Mouse (Mus musculus): ENCODE results near the gene Hsd17b11. TPM values are rescaled to one million over a fixed set of nuclear protein-coding genes. Genes with fewer than 3 reads are reported as not detected.

Hsd17b11 gene
- total and polyA plus RNA-seq, 2 experiments from 2014 or later = 4.4 to 6.2 TPM

GRCm38 (mm10) chr5:104003955-104004354 lies 17.8 kb downstream of the Hsd17b11 start:
- TF ChIP-seq EP300 (IDR thresholded peaks at IDR 0.05; ENCODE audit: low read depth) (no peak), CTCF (IDR thresholded peaks at IDR 0.05; ENCODE audit: low read depth) (no peak)
- no peaks in the 10 kb centered on the region for H3K9me3 ChIP-seq (replicated peaks; ENCODE audit: control insufficient read depth, low read length)
- H3K4me2 ChIP-seq (ENCODE audit: low read depth, low read length) = no peak overlapping the region
- no peaks in the 10 kb centered on the region for H3K4me1 ChIP-seq (ENCODE audit: control insufficient read depth, insufficient read depth)
- H3K27me3 ChIP-seq (ENCODE audit: control insufficient read depth, insufficient read depth, low read length) = no peaks in the 10 kb centered on the region
- DNase-seq (ENCODE audit: low spot score) (no peak), ATAC-seq (ENCODE audit: insufficient read depth, low read depth) (no peak)
- H3K27ac ChIP-seq (ENCODE audit: low read depth) = no peak overlapping the region
- H3K36me3 ChIP-seq (replicated peaks; ENCODE audit: control insufficient read depth, insufficient read depth, low read length) = peaks cover 55% of the 10 kb centered on the region
- 83% methylated on average over 2 of the region's 2 CpGs for WGBS
- no peak overlapping the region for H3K9ac ChIP-seq (replicated peaks; ENCODE audit: low read depth, low read length)
- H3K4me3 ChIP-seq (ENCODE audit: low read depth, low read length) = no peak overlapping the region

GRCm38 (mm10) chr5:104003256-104003931 lies 18.3 kb downstream of the Hsd17b11 start:
- TF ChIP-seq CTCF (IDR thresholded peaks at IDR 0.05; ENCODE audit: low read depth) = no peak
- TF ChIP-seq EP300 (IDR thresholded peaks at IDR 0.05; ENCODE audit: low read depth) = no peak
- no peak overlapping the region for H3K4me3 ChIP-seq (ENCODE audit: low read depth, low read length)
- H3K9me3 ChIP-seq (replicated peaks; ENCODE audit: control insufficient read depth, low read length) = no peaks in the 10 kb centered on the region
- H3K27ac ChIP-seq (ENCODE audit: low read depth) = no peak overlapping the region
- H3K4me1 ChIP-seq (ENCODE audit: control insufficient read depth, insufficient read depth) = no peaks in the 10 kb centered on the region
- no peak for ATAC-seq (ENCODE audit: insufficient read depth, low read depth)
- peaks cover 50% of the 10 kb centered on the region for H3K36me3 ChIP-seq (replicated peaks; ENCODE audit: control insufficient read depth, insufficient read depth, low read length)
- H3K9ac ChIP-seq (replicated peaks; ENCODE audit: low read depth, low read length) = no peak overlapping the region
- WGBS = 60% methylated on average over 15 of the region's 15 CpGs
- no peak overlapping the region for H3K4me2 ChIP-seq (ENCODE audit: low read depth, low read length)
- H3K27me3 ChIP-seq (ENCODE audit: control insufficient read depth, insufficient read depth, low read length) = no peaks in the 10 kb centered on the region
- no peak for DNase-seq (ENCODE audit: low spot score)

GRCm38 (mm10) chr5:104002549-104003255 lies 19.0 kb downstream of the Hsd17b11 start:
- Histone ChIP-seq H3K9ac (replicated peaks; ENCODE audit: low read depth, low read length) (no peak overlapping the region), H3K4me2 (ENCODE audit: low read depth, low read length) (no peak overlapping the region), H3K4me3 (ENCODE audit: low read depth, low read length) (no peak overlapping the region), H3K27ac (ENCODE audit: low read depth) (no peak overlapping the region), H3K36me3 (replicated peaks; ENCODE audit: control insufficient read depth, insufficient read depth, low read length) (peaks cover 43% of the 10 kb centered on the region), H3K9me3 (replicated peaks; ENCODE audit: control insufficient read depth, low read length) (no peaks in the 10 kb centered on the region), H3K4me1 (ENCODE audit: control insufficient read depth, insufficient read depth) (no peaks in the 10 kb centered on the region), H3K27me3 (ENCODE audit: control insufficient read depth, insufficient read depth, low read length) (no peaks in the 10 kb centered on the region)
- TF ChIP-seq EP300 (IDR thresholded peaks at IDR 0.05; ENCODE audit: low read depth) (no peak), CTCF (IDR thresholded peaks at IDR 0.05; ENCODE audit: low read depth) (no peak)
- ATAC-seq (ENCODE audit: insufficient read depth, low read depth) (no peak), DNase-seq (ENCODE audit: low spot score) (no peak)
- 59% methylated on average over 18 of the region's 18 CpGs for WGBS

GRCm38 (mm10) chr5:103999738-104000137 lies 22.0 kb downstream of the Hsd17b11 start:
- H3K4me2 ChIP-seq (ENCODE audit: low read depth, low read length) = no peak overlapping the region
- peak overlapping the region; percentile 61 for H3K27ac ChIP-seq (ENCODE audit: low read depth)
- no peak overlapping the region for H3K4me3 ChIP-seq (ENCODE audit: low read depth, low read length)
- no peak overlapping the region for H3K9ac ChIP-seq (replicated peaks; ENCODE audit: low read depth, low read length)
- WGBS = 3% methylated on average over 5 of the region's 5 CpGs
- H3K9me3 ChIP-seq (replicated peaks; ENCODE audit: control insufficient read depth, low read length) = no peaks in the 10 kb centered on the region
- no peak for TF ChIP-seq EP300 (IDR thresholded peaks at IDR 0.05; ENCODE audit: low read depth)
- TF ChIP-seq CTCF (IDR thresholded peaks at IDR 0.05; ENCODE audit: low read depth) = peak; percentile 94
- peak; percentile 75 for DNase-seq (ENCODE audit: low spot score)
- peak; percentile 70 for ATAC-seq (ENCODE audit: insufficient read depth, low read depth)
- no peaks in the 10 kb centered on the region for H3K27me3 ChIP-seq (ENCODE audit: control insufficient read depth, insufficient read depth, low read length)
- peaks cover 23% of the 10 kb centered on the region for H3K36me3 ChIP-seq (replicated peaks; ENCODE audit: control insufficient read depth, insufficient read depth, low read length)
- no peaks in the 10 kb centered on the region for H3K4me1 ChIP-seq (ENCODE audit: control insufficient read depth, insufficient read depth)

GRCm38 (mm10) chr5:103998739-103999138 lies 23.0 kb downstream of the Hsd17b11 start:
- DNase-seq (ENCODE audit: low spot score) (peak; percentile 48), ATAC-seq (ENCODE audit: insufficient read depth, low read depth) (peak; percentile 61)
- no peak for TF ChIP-seq EP300 (IDR thresholded peaks at IDR 0.05; ENCODE audit: low read depth)
- TF ChIP-seq CTCF (IDR thresholded peaks at IDR 0.05; ENCODE audit: low read depth) = no peak
- Histone ChIP-seq H3K4me2 (ENCODE audit: low read depth, low read length) (no peak overlapping the region), H3K4me3 (ENCODE audit: low read depth, low read length) (no peak overlapping the region), H3K4me1 (ENCODE audit: control insufficient read depth, insufficient read depth) (no peaks in the 10 kb centered on the region), H3K27ac (ENCODE audit: low read depth) (peak overlapping the region; percentile 61), H3K36me3 (replicated peaks; ENCODE audit: control insufficient read depth, insufficient read depth, low read length) (peaks cover 23% of the 10 kb centered on the region), H3K9ac (replicated peaks; ENCODE audit: low read depth, low read length) (no peak overlapping the region), H3K9me3 (replicated peaks; ENCODE audit: control insufficient read depth, low read length) (no peaks in the 10 kb centered on the region), H3K27me3 (ENCODE audit: control insufficient read depth, insufficient read depth, low read length) (no peaks in the 10 kb centered on the region)
- 17% methylated on average over 5 of the region's 5 CpGs for WGBS

All from heart, postnatal 0 days (tissue).